Mouse (Mus musculus) heart, postnatal 0 days (tissue): ENCODE measurements at regions not wholly inside any gene's neighbourhood (a gene's known extent, or its start where the extent isn't known, plus 50 kb on each side); places are given as distances from the start of the nearest gene placed in this dataset.

Experiments used
- CTCF ChIP-seq: IDR thresholded peaks from 2 replicates; pipeline ENCODE4 v1.5.1; 2016; ENCODE audit warnings: antibody characterized with exemption, control low read depth, low read depth
- EP300 ChIP-seq: IDR thresholded peaks from 2 replicates; pipeline ENCODE4 v1.6.1; 2016; ENCODE audit warnings: antibody characterized with exemption, low read depth

DNA sequence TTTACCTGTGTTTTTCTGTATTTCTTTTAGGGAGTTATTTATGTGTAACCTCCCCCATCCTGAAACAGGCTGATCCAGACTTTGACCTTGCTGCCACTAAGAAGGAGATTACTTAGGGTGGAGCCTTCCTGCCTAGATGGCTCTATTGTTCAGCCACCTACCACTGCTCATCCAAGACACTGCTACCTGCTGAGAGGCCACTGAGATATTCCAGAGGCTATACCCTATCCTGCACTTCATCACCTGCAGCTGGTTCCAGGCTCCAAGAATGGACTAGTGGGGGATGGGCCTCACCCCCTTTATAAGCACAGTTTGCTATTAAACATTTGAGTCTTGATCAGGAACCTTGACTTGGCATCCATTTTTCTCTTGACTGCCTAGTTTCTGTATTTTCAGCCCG, 1433.2 kb upstream of the Cdh6 start:
- TF ChIP-seq EP300 (no peak), CTCF (no peak)
